Mouse (Mus musculus) ES-Bruce4 (cell line): Measurements from ENCODE around the gene Fam229a. TPM values are rescaled to one million over a fixed set of nuclear protein-coding genes. Genes with fewer than 3 reads are reported as not detected.
A peak's percentile ranks its signal among the peaks of the same experiment; 100 is the strongest.

Experiments
- H3K27ac ChIP-seq: 2 replicates; pipeline ENCODE4 v1.5.1; 2012; ENCODE audit warnings: low read length, inconsistent platforms; ENCODE audit not compliant: insufficient read depth
- H3K27me3 ChIP-seq: 2 replicates; pipeline ENCODE4 v1.6.1; 2012; ENCODE audit warnings: mild to moderate bottlenecking, low read length, inconsistent platforms; ENCODE audit not compliant: control insufficient read depth, poor library complexity, insufficient read depth, severe bottlenecking
- H3K36me3 ChIP-seq: 2 replicates; pipeline ENCODE4 v1.6.1; 2012; ENCODE audit warnings: inconsistent platforms, mild to moderate bottlenecking, low read length, moderate library complexity; ENCODE audit not compliant: control insufficient read depth, poor library complexity, insufficient read depth, severe bottlenecking
- H3K4me1 ChIP-seq: one replicate; pipeline ENCODE4 v1.8.1; 2011; ENCODE audit warnings: low read length; ENCODE audit not compliant: control insufficient read depth, insufficient read depth
- H3K4me3 ChIP-seq: 2 replicates; pipeline ENCODE4 v1.5.1; 2011; ENCODE audit warnings: low read depth, mild to moderate bottlenecking, low read length
- H3K9ac ChIP-seq: 2 replicates; pipeline ENCODE4 v1.6.1; 2012; ENCODE audit warnings: low read depth, mild to moderate bottlenecking, inconsistent platforms; ENCODE audit not compliant: poor library complexity, severe bottlenecking
- H3K9me3 ChIP-seq: replicated peaks from 2 replicates; pipeline ENCODE4 v1.6.1; 2012; ENCODE audit warnings: mild to moderate bottlenecking, low read length, inconsistent platforms; ENCODE audit not compliant: control insufficient read depth, poor library complexity, insufficient read depth, severe bottlenecking
- CTCF ChIP-seq: IDR thresholded peaks from one replicate; pipeline ENCODE4 v1.8.1; 2011; ENCODE audit warnings: low read depth, low read length
- EP300 ChIP-seq: IDR thresholded peaks from 2 replicates; pipeline ENCODE4 v1.6.1; 2011; ENCODE audit warnings: low read depth, low read length; ENCODE audit not compliant: insufficient read depth
- POLR2A ChIP-seq: IDR thresholded peaks from one replicate; pipeline ENCODE4 v1.8.1; 2011; ENCODE audit warnings: low read length; ENCODE audit not compliant: insufficient read depth
- polyA plus RNA-seq: library from polyadenylated mRNA; stranded (reverse); fragments of >200 nt; gene quantifications from 2 replicates; pipeline ENCODE4 v1.2.4, GENCODE M21; 2011; ENCODE audit warnings: low read depth; ENCODE audit not compliant: missing spikeins, insufficient read depth, insufficient read length

Gene Fam229a
- polyA plus RNA-seq, 1 experiment, result not detected

GRCm38 (mm10) chr4:129500017-129500416 is 9.0 kb downstream of the Fam229a start:
- Histone ChIP-seq H3K4me1 (peaks cover 22% of the 10 kb centered on the region), H3K9me3 (no peaks in the 10 kb centered on the region), H3K36me3 (no peaks in the 10 kb centered on the region), H3K27me3 (no peaks in the 10 kb centered on the region), H3K9ac (peak overlapping the region; percentile 73), H3K27ac (peak overlapping the region; percentile 80), H3K4me3 (peak overlapping the region; percentile 55)
- TF ChIP-seq POLR2A (no peak), CTCF (no peak), EP300 (no peak)

- Histone ChIP-seq H3K9ac (peak overlapping the region; percentile 73), H3K4me1 (peaks cover 22% of the 10 kb centered on the region), H3K27me3 (no peaks in the 10 kb centered on the region), H3K27ac (peak overlapping the region; percentile 80), H3K36me3 (no peaks in the 10 kb centered on the region), H3K9me3 (no peaks in the 10 kb centered on the region), H3K4me3 (peak overlapping the region; percentile 62)
- TF ChIP-seq CTCF, result no peak
- TF ChIP-seq EP300, result 0 out of 2 replicates have a peak, but pooled peaks have one; percentile 22
- peak; percentile 93 for TF ChIP-seq POLR2A
Measured at GRCm38 (mm10) chr4:129500607-129501566, 9.9 kb downstream of the Fam229a start.

GRCm38 (mm10) chr4:129502327-129502888 is 11.4 kb downstream of the Fam229a start:
- no peak for TF ChIP-seq POLR2A
- Histone ChIP-seq H3K27me3 (no peaks in the 10 kb centered on the region), H3K36me3 (no peaks in the 10 kb centered on the region), H3K9ac (0 out of 2 replicates have a peak overlapping the region, but pooled peaks have one; percentile 4), H3K4me3 (no peak overlapping the region), H3K4me1 (peaks cover 22% of the 10 kb centered on the region), H3K9me3 (no peaks in the 10 kb centered on the region), H3K27ac (peak overlapping the region; percentile 79)

- TF ChIP-seq EP300 (peak; percentile 79), CTCF (no peak), POLR2A (no peak)
- H3K36me3 ChIP-seq, result no peaks in the 10 kb centered on the region
- H3K4me3 ChIP-seq, result no peak overlapping the region
- peaks cover 22% of the 10 kb centered on the region for H3K4me1 ChIP-seq
- H3K27ac ChIP-seq, result peak overlapping the region; percentile 79
- H3K9me3 ChIP-seq, result no peaks in the 10 kb centered on the region
- H3K27me3 ChIP-seq, result no peaks in the 10 kb centered on the region
- peak overlapping the region; percentile 4; the same call in 1 of the 2 replicates for H3K9ac ChIP-seq
Measured at GRCm38 (mm10) chr4:129502901-129503444, 12.0 kb downstream of the Fam229a start.

- Histone ChIP-seq H3K27me3 (no peaks in the 10 kb centered on the region), H3K4me1 (peaks cover 14% of the 10 kb centered on the region), H3K36me3 (no peaks in the 10 kb centered on the region), H3K4me3 (no peak overlapping the region), H3K9me3 (no peaks in the 10 kb centered on the region), H3K27ac (no peak overlapping the region), H3K9ac (no peak overlapping the region)
- TF ChIP-seq POLR2A (no peak), CTCF (no peak), EP300 (no peak)
Measured at GRCm38 (mm10) chr4:129505511-129505910, 14.5 kb downstream of the Fam229a start.
